Mouse (Mus musculus) MEL (cell line): ENCODE measurements around the gene Spdye4a.

Experiments
- CTCF ChIP-seq, 3 experiments: IDR thresholded peaks in 2 of 3; conservative IDR thresholded peaks in 1 of 3; 2 replicates each; pipeline ENCODE4 v1.5.1; 2011 to 2012; ENCODE audit warnings: low read length in 3 of 3, low read depth in 2 of 3, mild to moderate bottlenecking in 2 of 3, improper control_type of control experiment in 1 of 3, inconsistent platforms in 1 of 3, mixed read lengths in 1 of 3, moderate library complexity in 1 of 3; ENCODE audit not compliant: control insufficient read depth in 1 of 3, insufficient read depth in 1 of 3, poor library complexity in 1 of 3, severe bottlenecking in 1 of 3
- E2F4 ChIP-seq: IDR thresholded peaks from 2 replicates; pipeline ENCODE4 v1.6.1; 2011; ENCODE audit warnings: low read depth, low read length, improper control_type of control experiment, borderline replicate concordance
- ELF1 ChIP-seq: IDR thresholded peaks from 2 replicates; pipeline ENCODE4 v1.6.1; 2014; ENCODE audit warnings: low read depth, mild to moderate bottlenecking, inconsistent platforms, low read length, improper control_type of control experiment, moderate library complexity
- EP300 ChIP-seq, 2 experiments: IDR thresholded peaks; 2 replicates each; pipeline ENCODE4 v1.6.1; 2011; ENCODE audit warnings: improper control_type of control experiment in 2 of 2, low read length in 2 of 2, low read depth in 1 of 2, mild to moderate bottlenecking in 1 of 2
- HCFC1 ChIP-seq: IDR thresholded peaks from 2 replicates; pipeline ENCODE4 v1.6.1; 2012; ENCODE audit warnings: low read depth, mild to moderate bottlenecking, inconsistent platforms, low read length, improper control_type of control experiment, moderate library complexity
- NELFE ChIP-seq: IDR thresholded peaks from 2 replicates; pipeline ENCODE4 v1.6.1; 2011; ENCODE audit warnings: low read depth, low read length, improper control_type of control experiment
- POLR2A ChIP-seq, 2 experiments: IDR thresholded peaks; 2 replicates each; pipeline ENCODE4 v1.6.1; 2011 to 2012; ENCODE audit warnings: low read length in 2 of 2, mild to moderate bottlenecking in 2 of 2, control low read depth in 1 of 2, improper control_type of control experiment in 1 of 2, low read depth in 1 of 2, moderate library complexity in 1 of 2; ENCODE audit not compliant: control insufficient read depth in 1 of 2, insufficient read depth in 1 of 2, poor library complexity in 1 of 2
- POLR2AphosphoS5 ChIP-seq: IDR thresholded peaks from 2 replicates; pipeline ENCODE4 v1.6.1; 2012; ENCODE audit warnings: low read depth, borderline replicate concordance, mild to moderate bottlenecking, inconsistent platforms, low read length, moderate library complexity, mixed read lengths
- RAD21 ChIP-seq: IDR thresholded peaks from 2 replicates; pipeline ENCODE4 v1.6.1; 2011; ENCODE audit warnings: mild to moderate bottlenecking, low read depth, low read length, improper control_type of control experiment
- SIN3A ChIP-seq: IDR thresholded peaks from 2 replicates; pipeline ENCODE4 v1.6.1; 2012; ENCODE audit warnings: low read length, improper control_type of control experiment, inconsistent platforms
- SMC3 ChIP-seq: IDR thresholded peaks from 2 replicates; pipeline ENCODE4 v1.6.1; 2011; ENCODE audit warnings: low read depth, low read length, improper control_type of control experiment
- USF1 ChIP-seq: IDR thresholded peaks from 2 replicates; pipeline ENCODE4 v1.6.1; 2014; ENCODE audit warnings: low read depth, mild to moderate bottlenecking, inconsistent platforms, low read length, improper control_type of control experiment, moderate library complexity
- ZKSCAN1 ChIP-seq: IDR thresholded peaks from 2 replicates; pipeline ENCODE4 v1.6.1; 2012; ENCODE audit warnings: low read depth, mild to moderate bottlenecking, inconsistent platforms, low read length, improper control_type of control experiment, moderate library complexity

- TF ChIP-seq CTCF (IDR thresholded peaks at IDR 0.05 in 2 of 3, conservative IDR thresholded peaks at IDR 0.05 in 1 of 3; ENCODE audit: control insufficient read depth in 1 of 3, insufficient read depth in 1 of 3, low read depth in 2 of 3, low read length in 3 of 3, poor library complexity in 1 of 3, severe bottlenecking in 1 of 3), result no peak
- no peak for TF ChIP-seq USF1
- no peak for TF ChIP-seq EP300 (IDR thresholded peaks at IDR 0.05; ENCODE audit: low read depth in 1 of 2, low read length in 2 of 2)
- TF ChIP-seq POLR2A (IDR thresholded peaks at IDR 0.05; ENCODE audit: control insufficient read depth in 1 of 2, insufficient read depth in 1 of 2, low read depth in 1 of 2, low read length in 2 of 2, poor library complexity in 1 of 2), result no peak
- no peak for TF ChIP-seq POLR2AphosphoS5
- no peak for TF ChIP-seq RAD21
- no peak for TF ChIP-seq ZKSCAN1
- no peak for TF ChIP-seq E2F4
- TF ChIP-seq NELFE, result no peak
- TF ChIP-seq ELF1, result no peak
- no peak for TF ChIP-seq SMC3
- TF ChIP-seq SIN3A, result no peak
- no peak for TF ChIP-seq HCFC1
These were observed 18.2 kb upstream of the Spdye4a start for GRCm38 (mm10) chr5:143244926-143245325.
